Mouse (Mus musculus) ES-E14 (cell line): ENCODE data around the gene Dpy19l3. TPM values are rescaled to one million over a fixed set of nuclear protein-coding genes. Genes with fewer than 3 reads are reported as not detected.

Experiments used
- DNase-seq: peaks from one replicate; pipeline ENCODE4 v3.0.0-alpha.2; 2013; ENCODE audit warnings: low read depth, low spot score
- H3K27ac ChIP-seq: 2 replicates; pipeline ENCODE4 v1.5.1; 2012; ENCODE audit warnings: low read depth, mild to moderate bottlenecking, low read length, moderate library complexity, mixed read lengths; ENCODE audit not compliant: poor library complexity, insufficient read depth, severe bottlenecking
- H3K36me3 ChIP-seq: 2 replicates; pipeline ENCODE4 v1.6.1; 2012; ENCODE audit warnings: mild to moderate bottlenecking, low read length, moderate library complexity, mixed read lengths; ENCODE audit not compliant: control insufficient read depth, poor library complexity, insufficient read depth, severe bottlenecking
- H3K4me1 ChIP-seq, 2 experiments: fragments of 150-350 bp in 1 of 2; sonication (generic) in 1 of 2; 2 replicates each; pipeline ENCODE4 v1.6.1; 2012; ENCODE audit warnings: low read length in 2 of 2, mild to moderate bottlenecking in 1 of 2, mixed read lengths in 1 of 2; ENCODE audit not compliant: control insufficient read depth in 2 of 2, insufficient read depth in 2 of 2, poor library complexity in 1 of 2
- H3K4me3 ChIP-seq, 2 experiments: fragments of 150-350 bp in 1 of 2; sonication (generic) in 1 of 2; 2 replicates each; pipeline ENCODE4 v1.5.1; 2012; ENCODE audit warnings: low read length in 2 of 2, low read depth in 1 of 2, mild to moderate bottlenecking in 1 of 2, mixed read lengths in 1 of 2; ENCODE audit not compliant: insufficient read depth in 1 of 2, poor library complexity in 1 of 2, severe bottlenecking in 1 of 2
- H3K9ac ChIP-seq: 2 replicates; pipeline ENCODE4 v1.6.1; 2012; ENCODE audit warnings: low read depth, mild to moderate bottlenecking, low read length, mixed read lengths; ENCODE audit not compliant: poor library complexity, insufficient read depth, severe bottlenecking
- H3K9me3 ChIP-seq: fragments of 150-350 bp; sonication (generic); 2 replicates; pipeline ENCODE4 v1.6.1; 2012; ENCODE audit warnings: low read depth, mild to moderate bottlenecking, low read length; ENCODE audit not compliant: control insufficient read depth, insufficient read depth
- CHD2 ChIP-seq: IDR thresholded peaks from 2 replicates; pipeline ENCODE4 v1.6.1; 2014; ENCODE audit warnings: mild to moderate bottlenecking, low read depth, low read length, inconsistent platforms
- HCFC1 ChIP-seq: IDR thresholded peaks from 2 replicates; pipeline ENCODE4 v1.6.1; 2012; ENCODE audit warnings: low read length, inconsistent platforms, borderline replicate concordance; ENCODE audit not compliant: insufficient read depth
- MAFK ChIP-seq: IDR thresholded peaks from 2 replicates; pipeline ENCODE4 v1.6.1; 2014; ENCODE audit warnings: mild to moderate bottlenecking, low read depth, low read length, inconsistent platforms; ENCODE audit not compliant: insufficient read depth
- ZC3H11A ChIP-seq: IDR thresholded peaks from 2 replicates; pipeline ENCODE4 v1.6.1; 2012; ENCODE audit warnings: low read depth, mild to moderate bottlenecking, inconsistent platforms, low read length, borderline replicate concordance
- ZNF384 ChIP-seq: IDR thresholded peaks from 2 replicates; pipeline ENCODE4 v1.6.1; 2012; ENCODE audit warnings: low read depth, low read length, inconsistent platforms
- in situ Hi-C, 2 experiments: fragments of 600-800 bp; cut with MboI; formaldehyde crosslinking; loops; one replicate each; pipeline ENCODE4 v1.15.1; 2025; ENCODE audit warnings: low sequenced_read_pairs in 2 of 2, inconsistent platforms in 1 of 2; ENCODE audit not compliant: unreplicated experiment in 2 of 2
- total RNA-seq: library from RNA; depleted of rRNA; stranded (reverse); fragments of 300-350 nt; gene quantifications from 2 replicates; pipeline ENCODE4 v1.2.3, GENCODE M21; 2012

Dpy19l3 gene
- total RNA-seq, 1 experiment: 39.5 TPM

GRCm38 (mm10) chr7:35687229-35687628 is 67.0 kb downstream of the Dpy19l3 start:
- H3K4me3 ChIP-seq: no peak overlapping the region
- no peak overlapping the region for H3K9ac ChIP-seq
- no peak for TF ChIP-seq MAFK
- no peak for TF ChIP-seq ZC3H11A
- no peak for TF ChIP-seq ZNF384
- no peak for TF ChIP-seq HCFC1
- TF ChIP-seq CHD2: no peak
- peaks cover 0 to 6% of the 10 kb centered on the region in 2 experiments; a peak in 1 of 4 replicates for H3K4me1 ChIP-seq
- no peak overlapping the region for H3K27ac ChIP-seq
- H3K36me3 ChIP-seq: peaks cover 3% of the 10 kb centered on the region; the same call in 1 of the 2 replicates
- in situ Hi-C loops: no loop called here
- DNase-seq: peak; percentile 59
- no peaks in the 10 kb centered on the region for H3K9me3 ChIP-seq

GRCm38 (mm10) chr7:35686756-35687155 is 67.5 kb downstream of the Dpy19l3 start:
- peak; percentile 73 for DNase-seq
- in situ Hi-C loops: no loop called here
- H3K9ac ChIP-seq: peak overlapping the region; percentile 36; the same call in 1 of the 2 replicates
- no peaks in the 10 kb centered on the region for H3K9me3 ChIP-seq
- no peak overlapping the region for H3K27ac ChIP-seq
- peaks cover 3% of the 10 kb centered on the region; the same call in 1 of the 2 replicates for H3K36me3 ChIP-seq
- peaks cover 0 to 6% of the 10 kb centered on the region in 2 experiments; a peak in 1 of 4 replicates for H3K4me1 ChIP-seq
- H3K4me3 ChIP-seq: peak overlapping the region; percentile 13; a peak in 2 of 4 replicates
- no peak for TF ChIP-seq ZNF384

- no peak overlapping the region for H3K27ac ChIP-seq
- no peaks in the 10 kb centered on the region for H3K9me3 ChIP-seq
- DNase-seq: no peak
- in situ Hi-C loops: no loop called here
- peaks cover 0 to 6% of the 10 kb centered on the region in 2 experiments; a peak in 1 of 4 replicates for H3K4me1 ChIP-seq
- H3K36me3 ChIP-seq: peaks cover 3% of the 10 kb centered on the region; the same call in 1 of the 2 replicates
- TF ChIP-seq ZC3H11A (no peak), CHD2 (no peak), MAFK (no peak), HCFC1 (no peak), ZNF384 (no peak)
- peak overlapping the region; percentile 36; the same call in 1 of the 2 replicates for H3K9ac ChIP-seq
- H3K4me3 ChIP-seq: peak overlapping the region; percentile 13; a peak in 2 of 4 replicates
Measured at GRCm38 (mm10) chr7:35686216-35686615, 68.0 kb downstream of the Dpy19l3 start.

GRCm38 (mm10) chr7:35683409-35684122 is 70.7 kb downstream of the Dpy19l3 start:
- H3K4me1 ChIP-seq: peaks cover 0 to 4% of the 10 kb centered on the region in 2 experiments; a peak in 1 of 4 replicates
- no peak overlapping the region for H3K9ac ChIP-seq
- H3K36me3 ChIP-seq: no peaks in the 10 kb centered on the region
- in situ Hi-C loops: no loop called here
- H3K27ac ChIP-seq: no peak overlapping the region
- no peak overlapping the region for H3K4me3 ChIP-seq
- TF ChIP-seq ZC3H11A (no peak), CHD2 (no peak), HCFC1 (no peak), MAFK (no peak), ZNF384 (no peak)
- no peak for DNase-seq
- H3K9me3 ChIP-seq: no peaks in the 10 kb centered on the region

GRCm38 (mm10) chr7:35681559-35681958 is 72.7 kb downstream of the Dpy19l3 start:
- Histone ChIP-seq H3K4me1 (no peaks in the 10 kb centered on the region), H3K9ac (no peak overlapping the region), H3K9me3 (no peaks in the 10 kb centered on the region), H3K36me3 (no peaks in the 10 kb centered on the region), H3K27ac (no peak overlapping the region), H3K4me3 (no peak overlapping the region)
- in situ Hi-C loops: no loop called here
- TF ChIP-seq ZNF384 (no peak), ZC3H11A (peak; percentile 25; the same call in 1 of the 2 replicates)
- DNase-seq: no peak
